ENCODE assay signal across 10 mouse cellular contexts in genomic region chr14:61757823-61758175, GRCm38 (mm10).
DNase-seq lines count a peak whose midpoint lies in the region; ATAC-seq lines count a peak whose summit lies in the region.
"Had no signal": no experiment of that assay in that cellular context is flagged by ENCODE, and none has a peak within 500 bp of the region (broad histone marks: within the 10 kb centered on the region; RNA-seq: fewer than 3 reads in every experiment).

No protein-coding gene starts in this region.

- no peak for DNase-seq in liver, embryonic 11.5 days (ENCODE audit: low spot score)
- DNase-seq in liver, result no peak
- DNase-seq in layer of hippocampus, postnatal 25 days (ENCODE audit: extremely low spot score in 1 of 2, low spot score in 1 of 2), result no peak
- no peak for DNase-seq in urinary bladder, postnatal 4 days (ENCODE audit: low spot score in 2 of 2)

- no peaks in the 10 kb centered on the region for H3K9me3 ChIP-seq in liver, embryonic 11.5 days (ENCODE audit: control insufficient read depth, low read length)
- H3K9me3 ChIP-seq in forebrain, embryonic 12.5 days, result no peaks in the 10 kb centered on the region
- no peaks in the 10 kb centered on the region for H3K9me3 ChIP-seq in limb, embryonic 12.5 days
- no peaks in the 10 kb centered on the region for H3K9me3 ChIP-seq in neural tube, embryonic 14.5 days (ENCODE audit: control insufficient read depth, low read length)
- H3K9me3 ChIP-seq: megakaryocyte, embryonic 14.5 days had no signal

- peak overlapping the region; percentile 49 for H3K4me2 ChIP-seq in liver, embryonic 11.5 days
- H3K4me2 ChIP-seq in forebrain, embryonic 12.5 days, result peak overlapping the region; percentile 46
- H3K4me2 ChIP-seq in limb, embryonic 12.5 days, result peak overlapping the region; percentile 49
- H3K4me2 ChIP-seq in neural tube, embryonic 14.5 days (ENCODE audit: low read depth, low read length), result peak overlapping the region; percentile 35

- H3K27ac ChIP-seq in liver, embryonic 11.5 days (ENCODE audit: low read depth, low read length), result no peak overlapping the region
- H3K27ac ChIP-seq in forebrain, embryonic 12.5 days, result no peak overlapping the region
- no peak overlapping the region for H3K27ac ChIP-seq in limb, embryonic 12.5 days
- H3K27ac ChIP-seq in neural tube, embryonic 14.5 days (ENCODE audit: low read depth, low read length), result no peak overlapping the region

- 0 out of 2 replicates have a peak, but pooled peaks cover 2% of the 10 kb centered on the region for H3K4me1 ChIP-seq in liver, embryonic 11.5 days (replicated peaks; ENCODE audit: control insufficient read depth, insufficient read depth, low read length)
- peaks cover 12% of the 10 kb centered on the region for H3K4me1 ChIP-seq in forebrain, embryonic 12.5 days
- peaks cover 11% of the 10 kb centered on the region for H3K4me1 ChIP-seq in limb, embryonic 12.5 days (replicated peaks)
- peaks cover 7% of the 10 kb centered on the region for H3K4me1 ChIP-seq in neural tube, embryonic 14.5 days (ENCODE audit: control insufficient read depth, insufficient read depth, low read length)
- H3K4me1 ChIP-seq: megakaryocyte, embryonic 14.5 days had no signal

- no peaks in the 10 kb centered on the region for H3K27me3 ChIP-seq in liver, embryonic 11.5 days (replicated peaks; ENCODE audit: control insufficient read depth, insufficient read depth, low read length)
- no peaks in the 10 kb centered on the region for H3K27me3 ChIP-seq in forebrain, embryonic 12.5 days
- no peaks in the 10 kb centered on the region for H3K27me3 ChIP-seq in limb, embryonic 12.5 days
- no peaks in the 10 kb centered on the region for H3K27me3 ChIP-seq in neural tube, embryonic 14.5 days (ENCODE audit: control insufficient read depth, insufficient read depth, low read length)
- H3K27me3 ChIP-seq: megakaryocyte, embryonic 14.5 days; Patski had no signal

- WGBS in liver, embryonic 11.5 days, result 44% methylated on average over 7 of the region's 7 CpGs
- 28% methylated on average over 7 of the region's 7 CpGs for WGBS in forebrain, embryonic 12.5 days
- WGBS in limb, embryonic 12.5 days, result 39% methylated on average over 7 of the region's 7 CpGs
- WGBS in neural tube, embryonic 14.5 days, result 18% methylated on average over 7 of the region's 7 CpGs

- no peak overlapping the region for H3K9ac ChIP-seq in liver, embryonic 11.5 days (ENCODE audit: low read depth, low read length)
- H3K9ac ChIP-seq in forebrain, embryonic 12.5 days, result no peak overlapping the region
- H3K9ac ChIP-seq in limb, embryonic 12.5 days (replicated peaks), result no peak overlapping the region
- no peak overlapping the region for H3K9ac ChIP-seq in neural tube, embryonic 14.5 days (replicated peaks; ENCODE audit: low read depth, low read length)

- H3K4me3 ChIP-seq in liver, embryonic 11.5 days (ENCODE audit: low read depth, low read length), result no peak overlapping the region
- H3K4me3 ChIP-seq in forebrain, embryonic 12.5 days (replicated peaks), result no peak overlapping the region; the same call in 1 of the 2 replicates
- no peak overlapping the region for H3K4me3 ChIP-seq in limb, embryonic 12.5 days (replicated peaks)
- no peak overlapping the region for H3K4me3 ChIP-seq in neural tube, embryonic 14.5 days (ENCODE audit: low read depth, low read length)
- H3K4me3 ChIP-seq: megakaryocyte, embryonic 14.5 days had no signal

- ATAC-seq in liver, embryonic 11.5 days (replicated peaks; ENCODE audit: low FRiP score), result no peak
- ATAC-seq in forebrain, embryonic 12.5 days (ENCODE audit: low FRiP score), result no peak
- no peak for ATAC-seq in limb, embryonic 12.5 days (ENCODE audit: insufficient number of reproducible peaks, insufficient read depth, low FRiP score, low TSS enrichment, low read depth)
- ATAC-seq in neural tube, embryonic 14.5 days (ENCODE audit: low read depth), result no peak
- ATAC-seq in erythroid progenitor cell, adult 5-6 weeks (replicated peaks; ENCODE audit: low FRiP score, poor library complexity, severe bottlenecking), result no peak
- ATAC-seq: Patski had no signal

- no peaks in the 10 kb centered on the region for H3K36me3 ChIP-seq in liver, embryonic 11.5 days (ENCODE audit: control insufficient read depth, insufficient read depth, low read length)
- no peaks in the 10 kb centered on the region for H3K36me3 ChIP-seq in forebrain, embryonic 12.5 days (replicated peaks)
- no peaks in the 10 kb centered on the region for H3K36me3 ChIP-seq in limb, embryonic 12.5 days
- H3K36me3 ChIP-seq in neural tube, embryonic 14.5 days (ENCODE audit: control insufficient read depth, insufficient read depth, low read length), result no peaks in the 10 kb centered on the region
